Mouse (Mus musculus) forelimb bud, embryonic 11.5 days (tissue): ENCODE measurements around the gene Cfap58.

Experiments
- DNase-seq: peaks from one replicate; pipeline ENCODE4 v3.0.0-alpha.2; 2012; ENCODE audit warnings: low read depth, low spot score

Cfap58 gene

GRCm38 (mm10) chr19:47937443-47938406, at the start of gene Cfap58:
Cfap58 (plus strand) TSS chr19:47937675.
- peak; percentile 83 for DNase-seq

GRCm38 (mm10) chr19:47888037-47888436, 49.4 kb upstream of the Cfap58 start:
- DNase-seq = no peak

GRCm38 (mm10) chr19:47890489-47891130, 46.9 kb upstream of the Cfap58 start:
- DNase-seq = no peak

GRCm38 (mm10) chr19:47891562-47892312, 45.7 kb upstream of the Cfap58 start:
- DNase-seq = no peak

- no peak for DNase-seq
Observed at GRCm38 (mm10) chr19:47893092-47893491, 44.4 kb upstream of the Cfap58 start.

- no peak for DNase-seq
Observed at GRCm38 (mm10) chr19:47898472-47899079, 38.9 kb upstream of the Cfap58 start.

GRCm38 (mm10) chr19:47900012-47900411, 37.5 kb upstream of the Cfap58 start:
- DNase-seq = no peak

GRCm38 (mm10) chr19:47900558-47900957, 36.9 kb upstream of the Cfap58 start:
- DNase-seq = no peak

- peak; percentile 54 for DNase-seq
Observed at GRCm38 (mm10) chr19:47902316-47903201, 34.9 kb upstream of the Cfap58 start.

- no peak for DNase-seq
Observed at GRCm38 (mm10) chr19:47903679-47904078, 33.8 kb upstream of the Cfap58 start.

- no peak for DNase-seq
Observed at GRCm38 (mm10) chr19:47905081-47905480, 32.4 kb upstream of the Cfap58 start.

- DNase-seq = no peak
Observed at GRCm38 (mm10) chr19:47905603-47906002, 31.9 kb upstream of the Cfap58 start.

GRCm38 (mm10) chr19:47907596-47907995, 29.9 kb upstream of the Cfap58 start:
- no peak for DNase-seq

- no peak for DNase-seq
Observed at GRCm38 (mm10) chr19:47908961-47909371, 28.5 kb upstream of the Cfap58 start.

- peak; percentile 71 for DNase-seq
Observed at GRCm38 (mm10) chr19:47909387-47910116, 27.9 kb upstream of the Cfap58 start.

GRCm38 (mm10) chr19:47910117-47910618, 27.3 kb upstream of the Cfap58 start:
- DNase-seq = no peak

- DNase-seq = no peak
Observed at GRCm38 (mm10) chr19:47910751-47911150, 26.7 kb upstream of the Cfap58 start.

- DNase-seq = no peak
Observed at GRCm38 (mm10) chr19:47913344-47913743, 24.1 kb upstream of the Cfap58 start.

- no peak for DNase-seq
Observed at GRCm38 (mm10) chr19:47914191-47914590, 23.3 kb upstream of the Cfap58 start.

- DNase-seq = no peak
Observed at GRCm38 (mm10) chr19:47915251-47915650, 22.2 kb upstream of the Cfap58 start.
